Mouse (Mus musculus) embryonic facial prominence, embryonic 11.5 days (tissue): ENCODE measurements at regions not wholly inside any gene's neighbourhood (a gene's known extent, or its start where the extent isn't known, plus 50 kb on each side); places are given as distances from the start of the nearest gene placed in this dataset.
A peak's percentile ranks its signal among the peaks of the same experiment; 100 is the strongest.

Experiments used
- ATAC-seq: fragments of 200-750 bp; cut with Nextera tagmentation; replicated peaks from 2 replicates; pipeline ENCODE4 v1.8.0; 2017; ENCODE audit warnings: low read depth; ENCODE audit not compliant: insufficient number of reproducible peaks, low FRiP score, low TSS enrichment
- DNase-seq: peaks from one replicate; pipeline ENCODE4 v3.0.0-alpha.2; 2015; ENCODE audit warnings: low spot score
- H3K27ac ChIP-seq: fragments of 300-500 bp; sonication (generic); replicated peaks from 2 replicates; pipeline ENCODE4 v1.5.1; 2014; ENCODE audit warnings: mild to moderate bottlenecking, low read depth, low read length, control low read depth
- H3K27me3 ChIP-seq: fragments of 300-500 bp; sonication (generic); 2 replicates; pipeline ENCODE4 v1.6.1; 2014; ENCODE audit warnings: mild to moderate bottlenecking, low read length, moderate library complexity, mixed read lengths; ENCODE audit not compliant: control insufficient read depth, insufficient read depth
- H3K36me3 ChIP-seq: fragments of 300-500 bp; sonication (generic); replicated peaks from 2 replicates; pipeline ENCODE4 v1.6.1; 2014; ENCODE audit warnings: low read depth, mild to moderate bottlenecking, low read length, moderate library complexity, mixed read lengths; ENCODE audit not compliant: control insufficient read depth, insufficient read depth
- H3K4me1 ChIP-seq: fragments of 300-500 bp; sonication (generic); 2 replicates; pipeline ENCODE4 v1.6.1; 2014; ENCODE audit warnings: low read length, mixed read lengths; ENCODE audit not compliant: control insufficient read depth, insufficient read depth
- H3K4me2 ChIP-seq: fragments of 300-500 bp; sonication (generic); 2 replicates; pipeline ENCODE4 v1.6.1; 2014; ENCODE audit warnings: low read depth, mild to moderate bottlenecking, control low read depth, low read length, moderate library complexity
- H3K4me3 ChIP-seq: fragments of 300-500 bp; sonication (generic); 2 replicates; pipeline ENCODE4 v1.5.1; 2014; ENCODE audit warnings: low read depth, low read length, control low read depth
- H3K9ac ChIP-seq: fragments of 300-500 bp; sonication (generic); replicated peaks from 2 replicates; pipeline ENCODE4 v1.6.1; 2014; ENCODE audit warnings: mild to moderate bottlenecking, control low read depth, low read length
- H3K9me3 ChIP-seq: fragments of 300-500 bp; sonication (generic); replicated peaks from 2 replicates; pipeline ENCODE4 v1.6.1; 2016; ENCODE audit warnings: mild to moderate bottlenecking, low read length, inconsistent platforms, mixed read lengths; ENCODE audit not compliant: control insufficient read depth
- WGBS: fragments of 180-500 bp; shearing (Covaris S2); extraction: QIAGEN DNeasy Blood & Tissue Kit; methylation state at CpG from one replicate; pipeline ENCODE4 v1.1.7; 2014; 5-methylcytosine and 5-hydroxymethylcytosine counted together

DNA sequence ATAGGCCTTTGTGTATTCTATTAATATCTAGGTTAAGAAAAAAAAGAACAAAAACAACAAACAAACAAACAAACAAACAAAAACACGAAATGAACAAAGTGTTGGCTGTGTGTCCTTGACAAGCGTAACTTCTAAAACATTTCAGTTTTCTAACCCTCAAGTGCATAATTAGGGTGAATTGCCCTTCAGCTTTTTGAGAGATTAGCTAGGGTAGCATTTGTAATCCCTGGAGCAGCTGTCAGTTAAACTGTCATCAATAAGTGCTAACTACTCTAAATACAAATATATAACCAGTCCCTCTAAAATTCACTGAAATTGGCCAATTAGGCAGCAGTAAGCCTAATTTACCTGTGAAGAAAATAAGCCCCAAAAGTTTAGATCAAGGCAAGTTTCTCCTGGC, 467.6 kb downstream of the Gabrg2 start:
- ATAC-seq, result no peak

GRCm38 (mm10) chr11:41531971-41532896, 468.4 kb downstream of the Gabrg2 start:
- Histone ChIP-seq H3K27me3 (no peaks in the 10 kb centered on the region), H3K9ac (no peak overlapping the region), H3K4me2 (no peak overlapping the region), H3K9me3 (no peaks in the 10 kb centered on the region), H3K36me3 (no peaks in the 10 kb centered on the region), H3K4me3 (no peak overlapping the region), H3K27ac (no peak overlapping the region), H3K4me1 (no peaks in the 10 kb centered on the region)
- DNase-seq, result no peak
- 0 out of 2 replicates have a peak, but pooled peaks have one; percentile 72 for ATAC-seq
- WGBS, result 62% methylated on average over 7 of the region's 7 CpGs

More for the DNA sequence above, 467.6 kb downstream of the Gabrg2 start:
- H3K4me3 ChIP-seq, result no peak overlapping the region
- H3K4me1 ChIP-seq, result no peaks in the 10 kb centered on the region
- H3K27ac ChIP-seq, result no peak overlapping the region
- H3K27me3 ChIP-seq, result no peaks in the 10 kb centered on the region
- H3K9me3 ChIP-seq, result no peaks in the 10 kb centered on the region
- WGBS, result 52% methylated on average over 2 of the region's 2 CpGs
- no peak for DNase-seq
- H3K36me3 ChIP-seq, result no peaks in the 10 kb centered on the region
- H3K4me2 ChIP-seq, result no peak overlapping the region
- H3K9ac ChIP-seq, result no peak overlapping the region

DNA sequence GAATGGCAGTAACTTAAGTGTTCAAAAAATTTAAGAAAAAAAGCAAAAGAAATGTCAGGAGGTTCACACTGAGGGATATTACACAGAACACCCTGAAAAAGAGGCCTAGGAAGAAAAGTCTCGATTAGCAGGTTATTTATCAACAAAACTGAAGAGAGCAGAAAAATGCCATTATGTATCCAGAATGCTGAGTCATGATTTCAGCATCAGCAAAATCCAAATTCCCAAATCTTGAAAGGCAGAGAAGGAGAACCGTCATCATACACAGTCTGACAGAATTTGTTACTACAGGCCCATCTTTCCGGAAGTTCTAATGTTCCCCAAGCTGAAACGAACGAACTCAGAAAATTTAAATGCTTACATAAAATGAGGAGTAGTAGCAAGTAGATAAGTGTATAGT, 475.7 kb downstream of the Gabrg2 start:
- Histone ChIP-seq H3K4me3 (no peak overlapping the region), H3K4me1 (no peaks in the 10 kb centered on the region), H3K9ac (no peak overlapping the region), H3K27me3 (no peaks in the 10 kb centered on the region), H3K36me3 (no peaks in the 10 kb centered on the region), H3K4me2 (no peak overlapping the region), H3K27ac (no peak overlapping the region), H3K9me3 (no peaks in the 10 kb centered on the region)
- ATAC-seq (no peak), DNase-seq (no peak)
- 94% methylated on average over 5 of the region's 5 CpGs for WGBS

- Histone ChIP-seq H3K4me2 (no peak overlapping the region), H3K27ac (no peak overlapping the region), H3K9ac (no peak overlapping the region), H3K36me3 (no peaks in the 10 kb centered on the region), H3K9me3 (no peaks in the 10 kb centered on the region), H3K4me1 (no peaks in the 10 kb centered on the region), H3K4me3 (no peak overlapping the region), H3K27me3 (no peaks in the 10 kb centered on the region)
- DNase-seq (peak; percentile 48), ATAC-seq (no peak)
- 45% methylated on average over 7 of the region's 7 CpGs for WGBS
These were observed 507.4 kb downstream of the Gabrg2 start for GRCm38 (mm10) chr11:41493277-41493676.

GRCm38 (mm10) chr11:41491966-41492365, 508.7 kb downstream of the Gabrg2 start:
- Histone ChIP-seq H3K4me1 (no peaks in the 10 kb centered on the region), H3K36me3 (no peaks in the 10 kb centered on the region), H3K9me3 (no peaks in the 10 kb centered on the region), H3K27me3 (no peaks in the 10 kb centered on the region), H3K4me3 (no peak overlapping the region), H3K4me2 (no peak overlapping the region), H3K9ac (no peak overlapping the region), H3K27ac (no peak overlapping the region)
- ATAC-seq, result no peak
- no peak for DNase-seq
- 78% methylated on average over 5 of the region's 5 CpGs for WGBS

DNA sequence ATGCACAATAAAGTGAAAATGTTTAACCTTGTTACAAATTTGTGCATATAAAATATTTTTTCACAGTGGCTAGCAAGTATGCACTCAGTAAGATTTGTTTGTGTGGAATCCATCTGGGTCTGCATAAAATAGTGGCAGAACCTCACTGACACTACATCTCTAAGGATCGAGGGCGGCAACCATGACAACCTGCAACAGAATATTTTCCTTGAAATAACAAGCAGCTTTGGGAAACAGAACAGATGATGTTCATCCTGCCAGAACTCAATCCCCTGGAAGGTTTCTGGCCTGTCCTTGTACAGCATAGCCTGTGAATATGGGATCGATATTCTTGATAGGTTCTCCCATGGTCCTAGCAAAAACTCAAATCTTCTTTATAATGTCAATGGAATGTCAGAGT, 509.4 kb downstream of the Gabrg2 start:
- Histone ChIP-seq H3K27me3 (no peaks in the 10 kb centered on the region), H3K36me3 (no peaks in the 10 kb centered on the region), H3K4me2 (no peak overlapping the region), H3K9ac (no peak overlapping the region), H3K4me1 (no peaks in the 10 kb centered on the region), H3K4me3 (no peak overlapping the region), H3K9me3 (no peaks in the 10 kb centered on the region), H3K27ac (no peak overlapping the region)
- 86% methylated on average over 3 of the region's 3 CpGs for WGBS
- no peak for ATAC-seq
- DNase-seq, result no peak

- no peaks in the 10 kb centered on the region for H3K9me3 ChIP-seq
- DNase-seq (no peak), ATAC-seq (no peak)
- H3K36me3 ChIP-seq, result no peaks in the 10 kb centered on the region
- H3K4me3 ChIP-seq, result no peak overlapping the region
- no peaks in the 10 kb centered on the region for H3K4me1 ChIP-seq
- H3K4me2 ChIP-seq, result no peak overlapping the region
- H3K27ac ChIP-seq, result no peak overlapping the region
- WGBS, result 72% methylated on average over 1 of the region's 1 CpGs
- H3K9ac ChIP-seq, result no peak overlapping the region
- no peaks in the 10 kb centered on the region for H3K27me3 ChIP-seq
These were observed 516.8 kb downstream of the Gabrg2 start for GRCm38 (mm10) chr11:41483881-41484280.

GRCm38 (mm10) chr11:41470938-41471633, 529.6 kb downstream of the Gabrg2 start:
- Histone ChIP-seq H3K4me3 (no peak overlapping the region), H3K4me2 (no peak overlapping the region), H3K27me3 (no peaks in the 10 kb centered on the region), H3K36me3 (no peaks in the 10 kb centered on the region), H3K9me3 (no peaks in the 10 kb centered on the region), H3K4me1 (no peaks in the 10 kb centered on the region), H3K9ac (no peak overlapping the region), H3K27ac (no peak overlapping the region)
- ATAC-seq (no peak), DNase-seq (no peak)
- 83% methylated on average over 1 of the region's 1 CpGs for WGBS
